Mouse (Mus musculus): Measurements from ENCODE around the gene Gm5294.

DNA sequence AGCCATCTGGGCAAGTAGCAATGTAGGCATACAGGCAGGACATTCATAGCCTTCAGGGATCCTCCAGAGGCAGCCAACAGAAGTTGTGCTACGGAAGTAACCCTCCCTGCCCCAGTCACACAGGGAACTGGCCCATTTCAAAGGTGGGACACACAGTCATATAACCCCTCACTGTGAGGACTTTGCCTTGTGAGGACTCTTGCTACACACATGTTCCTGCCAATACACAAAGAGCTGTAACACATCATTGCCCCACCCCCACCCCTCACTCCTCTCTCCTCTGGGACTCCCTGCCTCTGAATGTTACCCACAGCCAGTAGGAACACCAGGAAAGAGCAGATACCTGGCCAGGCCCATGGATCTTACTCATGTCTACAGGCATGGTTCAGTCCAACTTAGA is 37.2 kb upstream of the Gm5294 start:
- no peak for TF ChIP-seq GATA1 (IDR thresholded peaks at IDR 0.05; ENCODE audit: borderline replicate concordance, low read length)
- no peak for TF ChIP-seq FLI1 (IDR thresholded peaks at IDR 0.05; ENCODE audit: low read length)

Measured in megakaryocyte, embryonic 14.5 days (primary cell).